ENCODE assay signal across 21 mouse cellular contexts in genomic region chr1:136126159-136126765, GRCm38 (mm10). TPM values are rescaled to one million over a fixed set of nuclear protein-coding genes. Genes with fewer than 3 reads are reported as not detected.
DNase-seq lines count a peak whose midpoint lies in the region; ATAC-seq and TF ChIP-seq lines count a peak whose summit lies in the region.
"Had no signal": no experiment of that assay in that cellular context is flagged by ENCODE, and none has a peak within 500 bp of the region (broad histone marks: within the 10 kb centered on the region; RNA-seq: fewer than 3 reads in every experiment).

No protein-coding gene starts in this region.

- peaks cover 45% of the 10 kb centered on the region for H3K4me1 ChIP-seq in kidney, embryonic 15.5 days
- H3K4me1 ChIP-seq in MEL (ENCODE audit: control insufficient read depth in 1 of 2, insufficient read depth in 2 of 2, low read length in 2 of 2): peaks cover 17 to 32% of the 10 kb centered on the region in 2 experiments
- H3K4me1 ChIP-seq in intestine, embryonic 16.5 days (ENCODE audit: control insufficient read depth, insufficient read depth, low read length): peaks cover 42% of the 10 kb centered on the region

- H3K27me3 ChIP-seq in kidney, embryonic 15.5 days: no peaks in the 10 kb centered on the region
- H3K27me3 ChIP-seq in MEL (ENCODE audit: control insufficient read depth in 1 of 2, insufficient read depth in 2 of 2, low read length in 2 of 2): no peaks in the 10 kb centered on the region
- H3K27me3 ChIP-seq in intestine, embryonic 16.5 days (replicated peaks; ENCODE audit: control insufficient read depth, insufficient read depth, low read length): no peaks in the 10 kb centered on the region
- H3K27me3 ChIP-seq: liver, embryonic 13.5 days; lung, embryonic 15.5 days had no signal

- no peak for TF ChIP-seq RAD21 in MEL (IDR thresholded peaks at IDR 0.05; ENCODE audit: low read depth, low read length)

- no peak for TF ChIP-seq CTCF in MEL (IDR thresholded peaks at IDR 0.05 in 2 of 3, conservative IDR thresholded peaks at IDR 0.05 in 1 of 3; ENCODE audit: control insufficient read depth in 1 of 3, insufficient read depth in 1 of 3, low read depth in 2 of 3, low read length in 3 of 3, poor library complexity in 1 of 3, severe bottlenecking in 1 of 3)

- no peak for TF ChIP-seq POLR2A in MEL (IDR thresholded peaks at IDR 0.05; ENCODE audit: control insufficient read depth in 1 of 2, insufficient read depth in 1 of 2, low read depth in 1 of 2, low read length in 2 of 2, poor library complexity in 1 of 2)

- no peak overlapping the region for H3K4me3 ChIP-seq in kidney, embryonic 15.5 days (replicated peaks)
- no peak overlapping the region for H3K4me3 ChIP-seq in MEL (ENCODE audit: control insufficient read depth in 1 of 2, insufficient read depth in 1 of 2, low read depth in 2 of 2, low read length in 2 of 2)
- H3K4me3 ChIP-seq in intestine, embryonic 16.5 days (ENCODE audit: low read length): no peak overlapping the region
- H3K4me3 ChIP-seq: forebrain, embryonic 10.5 days; heart, embryonic 13.5 days; hindbrain, embryonic 13.5 days; limb, embryonic 10.5 days; liver, embryonic 13.5 days; lung, embryonic 15.5 days; midbrain, embryonic 10.5 days had no signal

- TF ChIP-seq EP300 in MEL (IDR thresholded peaks at IDR 0.05; ENCODE audit: low read depth in 1 of 2, low read length in 2 of 2): no peak

- 71% methylated on average over 10 of the region's 10 CpGs for WGBS in kidney, embryonic 15.5 days
- 64% methylated on average over 10 of the region's 10 CpGs for WGBS in intestine, embryonic 16.5 days

- no peak overlapping the region for H3K9ac ChIP-seq in kidney, embryonic 15.5 days
- H3K9ac ChIP-seq in MEL (ENCODE audit: control insufficient read depth, low read depth, low read length, poor library complexity, severe bottlenecking): no peak overlapping the region
- H3K9ac ChIP-seq in intestine, embryonic 16.5 days (ENCODE audit: low read depth, low read length): no peak overlapping the region
- H3K9ac ChIP-seq: forebrain, postnatal 0 days; heart, embryonic 13.5 days; hindbrain, embryonic 13.5 days; liver, embryonic 13.5 days; lung, embryonic 15.5 days had no signal

- H3K79me2 ChIP-seq in MEL (ENCODE audit: control insufficient read depth, insufficient read depth, low read length, poor library complexity): no peaks in the 10 kb centered on the region; the same call in 1 of the 2 replicates

- no peak overlapping the region for H3K27ac ChIP-seq in kidney, embryonic 15.5 days
- H3K27ac ChIP-seq in MEL (ENCODE audit: control insufficient read depth, low read depth, low read length): no peak overlapping the region
- peak overlapping the region; percentile 65 for H3K27ac ChIP-seq in intestine, embryonic 16.5 days (ENCODE audit: low read length)
- H3K27ac ChIP-seq: forebrain, embryonic 10.5 days; hindbrain, embryonic 13.5 days; limb, embryonic 10.5 days; liver, embryonic 13.5 days; midbrain, embryonic 10.5 days had no signal

- DNase-seq in kidney, adult 9 months: peak; percentile 58
- DNase-seq in MEL (ENCODE audit: low read depth, low spot score) (peak; percentile 15), adipocyte (ENCODE audit: low spot score) (no peak)
- DNase-seq in naive thymus-derived CD4-positive, alpha-beta T cell, adult 2 months (ENCODE audit: low read depth): peak; percentile 14
- DNase-seq in lung, postnatal 10 days: no peak
- DNase-seq in frontal cortex, postnatal 25 days (ENCODE audit: low spot score in 2 of 2): no peak
- DNase-seq: cerebellum, adult 18-20 months; cerebellum, postnatal 14 days; forebrain, postnatal 0 days; liver, embryonic 13.5 days; thymus, postnatal 14 days had no signal

- ATAC-seq in kidney, embryonic 15.5 days (replicated peaks; ENCODE audit: low FRiP score): no peak
- ATAC-seq in intestine, embryonic 16.5 days: peak; percentile 88
- ATAC-seq: activated CD4-positive, CD25-positive, alpha-beta regulatory T cell, adult 4 months; forebrain, postnatal 0 days; midbrain, embryonic 16.5 days had no signal

- H3K36me3 ChIP-seq in kidney, embryonic 15.5 days: no peaks in the 10 kb centered on the region
- peaks cover 0 to 21% of the 10 kb centered on the region in 2 experiments; a peak in 2 of 4 replicates for H3K36me3 ChIP-seq in MEL (ENCODE audit: control insufficient read depth in 1 of 2, insufficient read depth in 2 of 2, low read length in 2 of 2)
- no peaks in the 10 kb centered on the region for H3K36me3 ChIP-seq in intestine, embryonic 16.5 days (ENCODE audit: control insufficient read depth, insufficient read depth, low read length)
- H3K36me3 ChIP-seq: forebrain, embryonic 10.5 days; heart, embryonic 13.5 days; hindbrain, embryonic 13.5 days; limb, embryonic 10.5 days; liver, embryonic 13.5 days; lung, embryonic 15.5 days; midbrain, embryonic 10.5 days had no signal

- H3K4me2 ChIP-seq in kidney, embryonic 15.5 days: no peak overlapping the region
- H3K4me2 ChIP-seq in intestine, embryonic 16.5 days (ENCODE audit: low read depth, low read length): no peak overlapping the region
- H3K4me2 ChIP-seq: heart, embryonic 13.5 days; hindbrain, embryonic 13.5 days; liver, embryonic 13.5 days; lung, embryonic 15.5 days had no signal

- no peaks in the 10 kb centered on the region for H3K9me3 ChIP-seq in kidney, embryonic 15.5 days (replicated peaks)
- no peaks in the 10 kb centered on the region for H3K9me3 ChIP-seq in MEL (replicated peaks; ENCODE audit: insufficient read depth, low read length)
- H3K9me3 ChIP-seq in intestine, embryonic 16.5 days (ENCODE audit: control insufficient read depth, low read length): no peaks in the 10 kb centered on the region
- H3K9me3 ChIP-seq: forebrain, embryonic 10.5 days; heart, embryonic 13.5 days; hindbrain, embryonic 13.5 days; limb, embryonic 10.5 days; liver, embryonic 13.5 days; lung, embryonic 15.5 days; midbrain, embryonic 10.5 days had no signal

TF ChIP-seq in MEL, 35 proteins besides CTCF, POLR2A, EP300 and RAD21:
- TF ChIP-seq MYB (IDR thresholded peaks at IDR 0.05; ENCODE audit: low read depth, low read length): no peak
- TF ChIP-seq CHD2 (IDR thresholded peaks at IDR 0.05; ENCODE audit: low read length): no peak
- no peak for TF ChIP-seq JUND (IDR thresholded peaks at IDR 0.05; ENCODE audit: low read depth, low read length)
- TF ChIP-seq HCFC1 (IDR thresholded peaks at IDR 0.05; ENCODE audit: low read depth, low read length): no peak
- TF ChIP-seq TBP (IDR thresholded peaks at IDR 0.05; ENCODE audit: low read depth, low read length): no peak
- TF ChIP-seq POLR2AphosphoS2 (IDR thresholded peaks at IDR 0.05; ENCODE audit: low read length): no peak
- TF ChIP-seq NELFE (IDR thresholded peaks at IDR 0.05; ENCODE audit: low read depth, low read length): no peak
- no peak for TF ChIP-seq CHD1 (IDR thresholded peaks at IDR 0.05; ENCODE audit: low read depth, low read length)
- no peak for TF ChIP-seq USF1 (IDR thresholded peaks at IDR 0.05; ENCODE audit: low read depth, low read length)
- TF ChIP-seq ZNF384 (IDR thresholded peaks at IDR 0.05; ENCODE audit: low read depth, low read length): no peak
- TF ChIP-seq TCF12 (IDR thresholded peaks at IDR 0.05; ENCODE audit: low read depth, low read length): no peak

RNA-seq across cellular contexts. Expression of gene Kif21b, which starts 4.9 kb away (rescaled TPM):
- polyA plus RNA-seq in kidney, embryonic 15.5 days (2015; fragmentation: Nextera tagmentation; extraction: Ambion mirVana): 2.0 and 2.5 TPM in 2 replicates
- total RNA-seq in MEL (2012; rRNA removed): 4.0 and 7.6 TPM in 2 replicates
- polyA plus RNA-seq in MEL (2012; ENCODE audit: insufficient read depth in 1 of 2, insufficient read length in 2 of 2, low read depth in 1 of 2, low replicate concordance in 2 of 2, missing spikeins in 1 of 2): 10 to 100 TPM in 1 of 2 experiments, not detected in 1; 34.0 TPM
- 4.3 and 4.8 TPM in 2 replicates for polyA plus RNA-seq in intestine, embryonic 16.5 days (2015; fragmentation: Nextera tagmentation; extraction: Ambion mirVana)

Comparison
In these comparisons a context has a peak if more than half of its experiments do, and no peak if none do; other contexts are left out.
1. DNase-seq: peak in kidney, adult 9 months (single experiment), MEL (single experiment) and naive thymus-derived CD4-positive, alpha-beta T cell, adult 2 months (single experiment); none in adipocyte (single experiment), lung, postnatal 10 days (single experiment) and frontal cortex, postnatal 25 days (0 of 2).